Mouse (Mus musculus): ENCODE measurements at regions not wholly inside any gene's neighbourhood (a gene's known extent, or its start where the extent isn't known, plus 50 kb on each side); places are given as distances from the start of the nearest gene placed in this dataset.

GRCm38 (mm10) chr10:25788660-25789059 is 252.6 kb upstream of the Smlr1 start:
- TF ChIP-seq POLR2A (IDR thresholded peaks at IDR 0.05; ENCODE audit: extremely low read depth, insufficient read depth, low read length) (no peak), CTCF (IDR thresholded peaks at IDR 0.05; ENCODE audit: low read depth, low read length) (no peak)
